Mouse (Mus musculus) cerebellum, adult 2 months (tissue): ENCODE results near the gene Fam71f2. TPM values are rescaled to one million over a fixed set of nuclear protein-coding genes. Genes with fewer than 3 reads are reported as not detected.

Experiments used
- DNase-seq, 2 experiments: peaks; one replicate each; pipeline ENCODE4 v3.0.0; 2021
- H3K27ac ChIP-seq: fragments of 200-500 bp; 2 replicates; pipeline ENCODE4 v1.5.1; 2012; ENCODE audit warnings: low read length, control low read depth, inconsistent platforms; ENCODE audit not compliant: insufficient read depth
- H3K27me3 ChIP-seq: fragments of 200-500 bp; 2 replicates; pipeline ENCODE4 v1.6.1; 2012; ENCODE audit warnings: inconsistent platforms, mild to moderate bottlenecking, low read length, moderate library complexity; ENCODE audit not compliant: control insufficient read depth, insufficient read depth
- H3K4me1 ChIP-seq: fragments of 200-500 bp; 2 replicates; pipeline ENCODE4 v1.6.1; 2011; ENCODE audit warnings: low read length; ENCODE audit not compliant: control insufficient read depth, insufficient read depth
- H3K4me3 ChIP-seq: fragments of 200-500 bp; replicated peaks from 2 replicates; pipeline ENCODE3; 2011; ENCODE audit warnings: mild to moderate bottlenecking, low read depth, low read length, control low read depth; ENCODE audit not compliant: insufficient read depth
- CTCF ChIP-seq: fragments of 200-500 bp; IDR thresholded peaks from 2 replicates; pipeline ENCODE4 v1.5.1; 2011; ENCODE audit warnings: low read depth, mild to moderate bottlenecking, control low read depth, low read length, moderate library complexity, borderline replicate concordance; ENCODE audit not compliant: insufficient read depth
- POLR2A ChIP-seq: fragments of 200-500 bp; IDR thresholded peaks from 2 replicates; pipeline ENCODE4 v1.6.1; 2011; ENCODE audit warnings: low read length, control low read depth, borderline replicate concordance; ENCODE audit not compliant: insufficient read depth
- WGBS: fragments of 180-500 bp; shearing (Covaris S2); methylation state at CpG from one replicate; pipeline ENCODE4 v1.1.7; 2018; 5-methylcytosine and 5-hydroxymethylcytosine counted together
- polyA plus RNA-seq: library from polyadenylated mRNA; depleted of rRNA; stranded (reverse); fragments of >200 nt; gene quantifications from 2 replicates; pipeline ENCODE4 v1.2.3, GENCODE M21; 2012

The Fam71f2 gene
- polyA plus RNA-seq, 1 experiment, result 1.1 TPM

- H3K4me1 ChIP-seq, result no peaks in the 10 kb centered on the region
- H3K4me3 ChIP-seq, result no peak overlapping the region
- no peak for DNase-seq
- no peak overlapping the region for H3K27ac ChIP-seq
- H3K27me3 ChIP-seq, result no peaks in the 10 kb centered on the region
- WGBS, result 26% methylated on average over 3 of the region's 3 CpGs
- TF ChIP-seq CTCF (no peak), POLR2A (no peak)
These were observed 15.0 kb upstream of the Fam71f2 start for GRCm38 (mm10) chr6:29264456-29264781.

- DNase-seq, result no peak
- 76% methylated on average over 4 of the region's 4 CpGs for WGBS
These were observed 12.5 kb upstream of the Fam71f2 start for GRCm38 (mm10) chr6:29266936-29267335.

GRCm38 (mm10) chr6:29269006-29269668 lies 10.3 kb upstream of the Fam71f2 start:
- no peaks in the 10 kb centered on the region for H3K4me1 ChIP-seq
- no peak overlapping the region for H3K27ac ChIP-seq
- TF ChIP-seq CTCF, result no peak
- TF ChIP-seq POLR2A, result no peak
- no peak for DNase-seq
- 86% methylated on average over 6 of the region's 6 CpGs for WGBS
- no peaks in the 10 kb centered on the region for H3K27me3 ChIP-seq
- H3K4me3 ChIP-seq, result no peak overlapping the region

More at GRCm38 (mm10) chr6:29266936-29267335, 12.5 kb upstream of the Fam71f2 start:
- H3K4me1 ChIP-seq, result no peaks in the 10 kb centered on the region
- no peak overlapping the region for H3K4me3 ChIP-seq
- TF ChIP-seq POLR2A (no peak), CTCF (no peak)
- no peak overlapping the region for H3K27ac ChIP-seq
- H3K27me3 ChIP-seq, result no peaks in the 10 kb centered on the region

GRCm38 (mm10) chr6:29270961-29271360 lies 8.4 kb upstream of the Fam71f2 start:
- no peaks in the 10 kb centered on the region for H3K27me3 ChIP-seq
- no peak for DNase-seq
- no peak overlapping the region for H3K27ac ChIP-seq
- H3K4me3 ChIP-seq, result no peak overlapping the region
- TF ChIP-seq CTCF (no peak), POLR2A (no peak)
- 18% methylated on average over 8 of the region's 8 CpGs for WGBS
- H3K4me1 ChIP-seq, result no peaks in the 10 kb centered on the region

- Histone ChIP-seq H3K4me3 (peak within 1 kb of the TSS; percentile 76), H3K4me1 (no peaks in the 10 kb centered on the region), H3K27me3 (no peaks in the 10 kb centered on the region), H3K27ac (peak within 1 kb of the TSS; percentile 5; the same call in 1 of the 2 replicates)
- under 1% methylated on average over 46 of the region's 46 CpGs for WGBS
- DNase-seq, result peak; percentile 91
- TF ChIP-seq POLR2A, result peak; percentile 83; the same call in 1 of the 2 replicates
- TF ChIP-seq CTCF, result no peak
These were observed 6.9 kb upstream of the Fam71f2 start, which contains the start of gene Hilpda for GRCm38 (mm10) chr6:29272312-29273072. Gene Hilpda, plus strand, starts transcription at chr6:29272488.

- no peak for DNase-seq
- Histone ChIP-seq H3K27ac (no peak overlapping the region), H3K27me3 (no peaks in the 10 kb centered on the region), H3K4me3 (no peak overlapping the region), H3K4me1 (no peaks in the 10 kb centered on the region)
- TF ChIP-seq POLR2A, result no peak
- no peak for TF ChIP-seq CTCF
- WGBS, result 92% methylated on average over 5 of the region's 5 CpGs
These were observed 2.6 kb upstream of the Fam71f2 start for GRCm38 (mm10) chr6:29276746-29277145.

- no peak overlapping the region for H3K4me3 ChIP-seq
- H3K27me3 ChIP-seq, result no peaks in the 10 kb centered on the region
- WGBS, result 31% methylated on average over 8 of the region's 8 CpGs
- H3K4me1 ChIP-seq, result no peaks in the 10 kb centered on the region
- DNase-seq, result peak; percentile 23 to 61
- no peak overlapping the region for H3K27ac ChIP-seq
- TF ChIP-seq CTCF, result peak; percentile 42; the same call in 1 of the 2 replicates
- no peak for TF ChIP-seq POLR2A
These were observed 703 bp upstream of the Fam71f2 start for GRCm38 (mm10) chr6:29278513-29279267.

GRCm38 (mm10) chr6:29280671-29281070 lies 1.3 kb downstream of the Fam71f2 start:
- Histone ChIP-seq H3K4me3 (no peak overlapping the region), H3K27ac (no peak overlapping the region), H3K4me1 (no peaks in the 10 kb centered on the region), H3K27me3 (no peaks in the 10 kb centered on the region)
- no peak for DNase-seq
- no peak for TF ChIP-seq CTCF
- no peak for TF ChIP-seq POLR2A
- WGBS, result 46% methylated on average over 7 of the region's 7 CpGs
